7 mouse cellular contexts compared by ENCODE assay signal in genomic region chr1:140183664-140184063, GRCm38 (mm10). TPM values are rescaled to one million over a fixed set of nuclear protein-coding genes. Genes with fewer than 3 reads are reported as not detected.
DNase-seq lines count a peak whose midpoint lies in the region; ATAC-seq and TF ChIP-seq lines count a peak whose summit lies in the region.
"Not testable (repeated sequence)": the region's sequence is repeated elsewhere in the genome, so short reads cannot be mapped to it uniquely, and the experiment has no call there.

Gene Cfh (minus strand): TSS chr1:140183764.

- not testable (repeated sequence) for H3K27me3 ChIP-seq in heart, adult 2 months (ENCODE audit: control insufficient read depth, insufficient read depth, low read length); kidney, embryonic 16.5 days (ENCODE audit: insufficient read depth, low read length); midbrain, postnatal 0 days (ENCODE audit: insufficient read depth, low read length)

- H3K4me2 ChIP-seq in kidney, embryonic 16.5 days (replicated peaks; ENCODE audit: low read depth, low read length): peak within 1 kb of the TSS; percentile 26
- not testable (repeated sequence) for H3K4me2 ChIP-seq in midbrain, postnatal 0 days (ENCODE audit: low read depth, low read length, poor library complexity, severe bottlenecking)

- not testable (repeated sequence) for H3K9ac ChIP-seq in heart, adult 2 months (ENCODE audit: low read depth, low read length); kidney, embryonic 16.5 days (replicated peaks; ENCODE audit: low read length); midbrain, postnatal 0 days (replicated peaks; ENCODE audit: low read length, poor library complexity, severe bottlenecking)

- not testable (repeated sequence) for DNase-seq in heart, adult 2 months; heart, postnatal 25 days (ENCODE audit: low spot score); left cerebral cortex, adult 8-10 months (ENCODE audit: low spot score in 2 of 2); lung, adult 2 months; midbrain, postnatal 0 days (ENCODE audit: low spot score)

- TF ChIP-seq EP300 in heart, adult 2 months (IDR thresholded peaks at IDR 0.05; ENCODE audit: insufficient read depth, low read depth, low read length): not testable (repeated sequence)

- not testable (repeated sequence) for TF ChIP-seq POLR2A in heart, adult 2 months (IDR thresholded peaks at IDR 0.05; ENCODE audit: insufficient read depth, low read depth, low read length); lung, adult 2 months (IDR thresholded peaks at IDR 0.05; ENCODE audit: borderline replicate concordance, extremely low read depth, low read depth, low read length)

- not testable (repeated sequence) for H3K4me3 ChIP-seq in brown adipose tissue, adult 24 weeks (ENCODE audit: insufficient read depth, low read depth, low read length); midbrain, postnatal 0 days (ENCODE audit: low read depth, low read length)
- H3K4me3 ChIP-seq in heart, adult 2 months: peak within 1 kb of the TSS; percentile 38
- H3K4me3 ChIP-seq in kidney, embryonic 16.5 days (ENCODE audit: low read length): peak within 1 kb of the TSS; percentile 32
- H3K4me3 ChIP-seq in lung, adult 2 months (replicated peaks; ENCODE audit: extremely low read depth, low read depth, low read length): peak within 1 kb of the TSS; percentile 51

- not testable (repeated sequence) for TF ChIP-seq CTCF in heart, adult 2 months (IDR thresholded peaks at IDR 0.05); lung, adult 2 months (IDR thresholded peaks at IDR 0.05; ENCODE audit: insufficient read depth, low read length); midbrain, postnatal 0 days (IDR thresholded peaks at IDR 0.05)

- H3K27ac ChIP-seq in brown adipose tissue, adult 24 weeks (replicated peaks; ENCODE audit: low read depth, low read length); midbrain, postnatal 0 days (ENCODE audit: low read depth, low read length): not testable (repeated sequence)
- H3K27ac ChIP-seq in heart, adult 2 months: peak within 1 kb of the TSS; percentile 47
- H3K27ac ChIP-seq in kidney, embryonic 16.5 days (ENCODE audit: low read length): peak within 1 kb of the TSS; percentile 75; the same call in 1 of the 2 replicates

- not testable (repeated sequence) for H3K4me1 ChIP-seq in brown adipose tissue, adult 24 weeks (ENCODE audit: control insufficient read depth, insufficient read depth, insufficient read length, low read length); heart, adult 2 months (ENCODE audit: control insufficient read depth, insufficient read depth, low read length); kidney, embryonic 16.5 days (ENCODE audit: insufficient read depth, low read length); lung, adult 2 months (ENCODE audit: control insufficient read depth, insufficient read depth, low read length); midbrain, postnatal 0 days (ENCODE audit: insufficient read depth, low read length)

- not testable (repeated sequence) for H3K36me3 ChIP-seq in heart, adult 2 months (ENCODE audit: control insufficient read depth, insufficient read depth, low read length); kidney, embryonic 16.5 days (ENCODE audit: insufficient read depth, low read length); midbrain, postnatal 0 days (ENCODE audit: insufficient read depth, low read length)

- not testable (repeated sequence) for H3K79me2 ChIP-seq in heart, adult 2 months (replicated peaks; ENCODE audit: control insufficient read depth, insufficient read depth, low read length)

- H3K9me3 ChIP-seq in kidney, embryonic 16.5 days (ENCODE audit: low read length); midbrain, postnatal 0 days (ENCODE audit: low read length): not testable (repeated sequence)

- intact Hi-C loops in heart, adult 2 months (cut with DNase I): loop anchor here (5.0 kb wide), 1 partner anchor 64 kb away; the partner anchor contains the start of gene Kcnt2
- intact Hi-C loops in heart, postnatal 25 days (cut with DNase I): not testable (repeated sequence)

- not testable (repeated sequence) for ATAC-seq in kidney, embryonic 16.5 days (ENCODE audit: low FRiP score, low TSS enrichment); midbrain, postnatal 0 days (ENCODE audit: low FRiP score)

RNA-seq across cellular contexts. Expression of gene Cfh, which starts in this region (rescaled TPM):
- 7.2 and 15.1 TPM in 2 replicates for polyA plus RNA-seq in brown adipose tissue, adult 24 weeks (2012; ENCODE audit: insufficient read depth, insufficient read length, missing spikeins)
- total RNA-seq in heart, adult 2 months (2021): 100 to 1,000 TPM in 1 of 2 experiments, 10 to 100 TPM in 1; 98.3 to 112 TPM
- polyA plus RNA-seq in heart, adult 2 months (2012; rRNA removed): 27.6 and 63.7 TPM in 2 replicates
- 10 to 100 TPM; 88.2 to 91.4 TPM for total RNA-seq in heart, postnatal 25 days (2021)
- 183 and 191 TPM in 2 replicates for polyA plus RNA-seq in kidney, embryonic 16.5 days (2015; fragmentation: Nextera tagmentation; extraction: Ambion mirVana)
- total RNA-seq in left cerebral cortex, adult 8-10 months (2022): 10 to 100 TPM; 17.1 to 31.1 (median 25.2) TPM
- polyA plus RNA-seq in lung, adult 2 months (2012; rRNA removed): 18.4 and 29.7 TPM in 2 replicates
- total RNA-seq in midbrain, postnatal 0 days (2014; rRNA removed): 22.0 and 27.8 TPM in 2 replicates
- 20.8 and 23.8 TPM in 2 replicates for polyA plus RNA-seq in midbrain, postnatal 0 days (2015; fragmentation: Nextera tagmentation; extraction: Ambion mirVana)
